Mouse (Mus musculus) embryonic facial prominence, embryonic 15.5 days (tissue): Measurements from ENCODE around the gene Mttp. TPM values are rescaled to one million over a fixed set of nuclear protein-coding genes. Genes with fewer than 3 reads are reported as not detected.
"Not testable (repeated sequence)": the region's sequence is repeated elsewhere in the genome, so short reads cannot be mapped to it uniquely, and the experiment has no call there.

Experiments used
- ATAC-seq: fragments of 200-750 bp; cut with Nextera tagmentation; 2 replicates; pipeline ENCODE4 v1.8.0; 2017; ENCODE audit warnings: low read depth, moderate TSS enrichment; ENCODE audit not compliant: insufficient number of reproducible peaks, low FRiP score, low TSS enrichment
- H3K27ac ChIP-seq: fragments of 300-500 bp; sonication (generic); replicated peaks from 2 replicates; pipeline ENCODE4 v1.5.1; 2015; ENCODE audit warnings: mild to moderate bottlenecking, inconsistent platforms
- H3K27me3 ChIP-seq: fragments of 300-500 bp; sonication (generic); 2 replicates; pipeline ENCODE4 v1.6.1; 2015; ENCODE audit warnings: inconsistent platforms
- H3K36me3 ChIP-seq: fragments of 300-500 bp; sonication (generic); 2 replicates; pipeline ENCODE4 v1.6.1; 2015; ENCODE audit warnings: mild to moderate bottlenecking, inconsistent platforms
- H3K4me1 ChIP-seq: fragments of 300-500 bp; sonication (generic); 2 replicates; pipeline ENCODE4 v1.6.1; 2015; ENCODE audit warnings: inconsistent platforms
- H3K4me2 ChIP-seq: fragments of 300-500 bp; sonication (generic); replicated peaks from 2 replicates; pipeline ENCODE4 v1.6.1; 2015; ENCODE audit warnings: mild to moderate bottlenecking, inconsistent platforms
- H3K4me3 ChIP-seq: fragments of 300-500 bp; sonication (generic); replicated peaks from 2 replicates; pipeline ENCODE4 v1.5.1; 2015; ENCODE audit warnings: mild to moderate bottlenecking, inconsistent platforms
- H3K9ac ChIP-seq: fragments of 300-500 bp; sonication (generic); 2 replicates; pipeline ENCODE4 v1.6.1; 2015; ENCODE audit warnings: inconsistent platforms
- H3K9me3 ChIP-seq: fragments of 300-500 bp; sonication (generic); replicated peaks from 2 replicates; pipeline ENCODE4 v1.6.1; 2016; ENCODE audit warnings: inconsistent platforms
- WGBS: fragments of 180-500 bp; shearing (Covaris S2); methylation state at CpG from one replicate; pipeline ENCODE4 v1.1.7; 2015; 5-methylcytosine and 5-hydroxymethylcytosine counted together
- polyA plus RNA-seq: library from polyadenylated mRNA; unstranded; fragments of >200 nt; fragmentation: Nextera tagmentation; extraction: Ambion mirVana; gene quantifications from 2 replicates; pipeline ENCODE4 v1.2.1, GENCODE M21; 2015

Mttp gene
- polyA plus RNA-seq, 1 experiment from 2014 or later, result 8.7 TPM

GRCm38 (mm10) chr3:138156651-138157050, 11.9 kb upstream of the Mttp start:
- H3K27me3 ChIP-seq, result no peaks in the 10 kb centered on the region
- H3K9me3 ChIP-seq, result no peaks in the 10 kb centered on the region
- no peak overlapping the region for H3K4me2 ChIP-seq
- 51% methylated on average over 10 of the region's 10 CpGs for WGBS
- peaks cover 10% of the 10 kb centered on the region for H3K36me3 ChIP-seq
- H3K9ac ChIP-seq, result no peak overlapping the region
- no peaks in the 10 kb centered on the region for H3K4me1 ChIP-seq
- H3K27ac ChIP-seq, result 0 out of 2 replicates have a peak overlapping the region, but pooled peaks have one; percentile 36
- H3K4me3 ChIP-seq, result no peak overlapping the region
- no peak for ATAC-seq

DNA sequence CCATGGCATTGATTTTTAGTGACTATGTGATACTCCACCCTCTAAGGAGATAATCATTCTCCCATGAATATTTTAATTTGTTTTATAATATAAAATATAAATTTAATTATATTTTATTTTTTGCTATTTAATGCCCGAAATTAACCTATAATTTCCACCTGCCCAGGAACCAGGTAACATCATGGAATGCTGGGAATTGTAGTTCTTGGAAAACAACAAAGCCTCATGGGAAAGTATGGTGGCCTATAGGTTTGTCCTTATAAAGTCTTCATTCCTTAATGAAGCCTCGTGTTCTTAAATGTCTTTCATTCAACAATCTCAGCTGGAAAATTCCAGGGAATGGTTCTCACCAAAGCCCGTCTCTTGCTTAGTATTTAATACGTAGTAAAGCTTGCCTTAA, 10.3 kb upstream of the Mttp start:
- no peak for ATAC-seq
- Histone ChIP-seq H3K4me3 (no peak overlapping the region), H3K36me3 (peaks cover 10% of the 10 kb centered on the region), H3K9ac (no peak overlapping the region), H3K4me2 (no peak overlapping the region), H3K27ac (no peak overlapping the region), H3K4me1 (no peaks in the 10 kb centered on the region), H3K27me3 (no peaks in the 10 kb centered on the region), H3K9me3 (no peaks in the 10 kb centered on the region)
- WGBS, result 89% methylated on average over 4 of the region's 4 CpGs

DNA sequence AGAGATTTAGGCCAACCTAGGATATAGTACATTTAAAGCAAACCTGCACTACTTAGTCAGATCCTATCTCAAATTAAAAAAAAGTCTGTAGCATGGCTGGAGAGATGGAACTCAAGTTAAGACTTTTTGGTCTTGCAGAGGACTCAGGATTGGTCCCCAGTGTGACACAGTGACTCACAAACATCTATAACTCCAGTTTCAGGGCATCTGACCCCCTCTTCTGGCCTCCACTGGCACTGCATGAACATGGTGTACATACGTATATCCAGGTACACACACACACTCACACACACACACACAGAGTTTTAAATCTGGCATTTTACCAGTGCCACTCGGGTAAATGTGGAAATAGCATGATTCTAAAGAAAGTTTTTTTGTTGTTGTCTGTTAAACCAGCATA, 4.0 kb upstream of the Mttp start:
- Histone ChIP-seq H3K4me3 (no peak overlapping the region), H3K36me3 (peaks cover 10% of the 10 kb centered on the region), H3K9ac (no peak overlapping the region), H3K4me1 (0 out of 2 replicates have a peak, but pooled peaks cover 2% of the 10 kb centered on the region), H3K9me3 (no peaks in the 10 kb centered on the region), H3K27ac (no peak overlapping the region), H3K4me2 (no peak overlapping the region), H3K27me3 (no peaks in the 10 kb centered on the region)
- no peak for ATAC-seq
- 89% methylated on average over 2 of the region's 2 CpGs for WGBS

DNA sequence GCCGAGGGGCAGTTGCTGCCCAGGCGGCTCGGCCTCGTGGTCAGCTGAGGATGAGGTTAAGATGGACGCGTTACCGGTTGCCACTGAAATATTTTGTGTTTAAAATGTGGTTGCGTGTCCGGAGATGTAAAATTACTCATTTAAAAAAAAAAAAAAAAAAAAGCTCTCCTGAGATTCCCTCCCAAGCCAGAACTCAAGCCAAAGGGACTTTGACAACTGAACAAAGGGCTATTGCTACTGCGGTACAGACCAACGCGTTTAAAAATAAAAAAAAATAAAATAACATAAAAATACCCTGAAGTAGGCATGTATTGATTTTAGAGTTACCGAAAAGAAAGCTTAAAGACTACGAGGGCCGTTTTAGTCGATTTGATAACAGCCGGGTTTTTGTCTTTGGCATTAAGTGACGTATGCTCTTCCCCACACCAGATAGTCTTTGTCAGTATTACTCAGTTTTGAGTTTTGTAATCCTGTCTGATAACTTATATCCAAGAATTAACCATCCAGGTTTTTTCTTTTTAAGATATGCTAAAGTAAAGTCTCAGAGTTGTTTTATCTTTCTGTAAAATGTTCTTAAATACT, 617 bp downstream of the Mttp start:
- Histone ChIP-seq H3K27ac (peak overlapping the region; percentile 100), H3K4me2 (peak overlapping the region; percentile 63), H3K9me3 (no peaks in the 10 kb centered on the region), H3K36me3 (no peaks in the 10 kb centered on the region), H3K4me1 (0 out of 2 replicates have a peak, but pooled peaks cover 2% of the 10 kb centered on the region), H3K9ac (peak overlapping the region; percentile 72), H3K27me3 (no peaks in the 10 kb centered on the region), H3K4me3 (peak overlapping the region; percentile 76)
- no peak for ATAC-seq
- under 1% methylated on average over 18 of the region's 18 CpGs for WGBS

DNA sequence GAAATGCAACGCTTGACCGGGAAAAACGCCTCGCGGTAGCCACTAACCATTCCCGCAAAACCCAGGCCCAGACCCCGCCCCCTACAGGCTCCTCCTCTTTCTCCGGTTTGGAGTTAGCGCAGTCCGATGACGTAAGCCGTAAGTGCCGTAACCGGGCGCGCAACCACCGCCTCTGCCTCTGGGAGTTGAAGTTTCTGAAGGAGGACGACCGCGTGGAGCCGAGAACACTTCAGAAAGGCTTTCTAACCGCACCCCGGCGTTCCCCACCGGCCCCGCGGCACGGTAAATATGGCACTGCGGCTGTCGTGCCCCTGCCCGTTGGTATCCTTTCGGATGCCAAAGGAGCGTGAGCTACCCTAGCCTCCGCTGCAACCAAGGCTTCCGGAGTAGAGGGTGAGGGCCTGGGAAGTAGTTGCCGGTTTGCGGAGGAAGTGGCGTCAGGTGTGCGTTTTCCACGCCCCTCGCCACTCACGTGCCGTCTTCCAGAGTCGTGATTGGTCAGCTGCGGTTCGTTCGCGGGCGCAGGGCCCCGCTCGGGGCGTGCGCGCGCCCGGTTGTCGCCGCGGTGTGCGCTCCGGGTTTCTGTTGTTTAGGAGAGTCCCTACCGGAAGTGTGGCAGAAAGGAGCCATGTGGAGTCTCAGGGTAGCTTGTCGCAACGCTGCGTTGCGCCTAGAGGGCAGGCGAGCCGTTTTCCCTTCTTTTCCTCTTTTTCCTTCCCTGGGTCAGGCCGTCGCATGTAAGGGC, 1.3 kb downstream of the Mttp start, which contains the start of gene Trmt10a:
Gene Trmt10a, plus strand, starts transcription at position 134 of the 745 bp plus-strand sequence.
- H3K36me3 ChIP-seq, result no peaks in the 10 kb centered on the region
- peak within 1 kb of the TSS; percentile 76 for H3K4me3 ChIP-seq
- peak within 1 kb of the TSS; percentile 63 for H3K4me2 ChIP-seq
- H3K9ac ChIP-seq, result peak within 1 kb of the TSS; percentile 72
- peak; percentile 98 for ATAC-seq
- peak within 1 kb of the TSS; percentile 100 for H3K27ac ChIP-seq
- WGBS, result under 1% methylated on average over 70 of the region's 70 CpGs
- H3K9me3 ChIP-seq, result no peaks in the 10 kb centered on the region
- no peaks in the 10 kb centered on the region for H3K27me3 ChIP-seq
- H3K4me1 ChIP-seq, result 0 out of 2 replicates have a peak, but pooled peaks cover 2% of the 10 kb centered on the region

- Histone ChIP-seq H3K4me2 (peak overlapping the region; percentile 63), H3K4me1 (0 out of 2 replicates have a peak, but pooled peaks cover 2% of the 10 kb centered on the region), H3K36me3 (no peaks in the 10 kb centered on the region), H3K27me3 (no peaks in the 10 kb centered on the region), H3K27ac (peak overlapping the region; percentile 100), H3K9ac (peak overlapping the region; percentile 45; the same call in 1 of the 2 replicates), H3K4me3 (peak overlapping the region; percentile 76), H3K9me3 (no peaks in the 10 kb centered on the region)
- no peak for ATAC-seq
- WGBS, result 3% methylated on average over 12 of the region's 12 CpGs
Measured at GRCm38 (mm10) chr3:138142733-138143314, 1.9 kb downstream of the Mttp start.

DNA sequence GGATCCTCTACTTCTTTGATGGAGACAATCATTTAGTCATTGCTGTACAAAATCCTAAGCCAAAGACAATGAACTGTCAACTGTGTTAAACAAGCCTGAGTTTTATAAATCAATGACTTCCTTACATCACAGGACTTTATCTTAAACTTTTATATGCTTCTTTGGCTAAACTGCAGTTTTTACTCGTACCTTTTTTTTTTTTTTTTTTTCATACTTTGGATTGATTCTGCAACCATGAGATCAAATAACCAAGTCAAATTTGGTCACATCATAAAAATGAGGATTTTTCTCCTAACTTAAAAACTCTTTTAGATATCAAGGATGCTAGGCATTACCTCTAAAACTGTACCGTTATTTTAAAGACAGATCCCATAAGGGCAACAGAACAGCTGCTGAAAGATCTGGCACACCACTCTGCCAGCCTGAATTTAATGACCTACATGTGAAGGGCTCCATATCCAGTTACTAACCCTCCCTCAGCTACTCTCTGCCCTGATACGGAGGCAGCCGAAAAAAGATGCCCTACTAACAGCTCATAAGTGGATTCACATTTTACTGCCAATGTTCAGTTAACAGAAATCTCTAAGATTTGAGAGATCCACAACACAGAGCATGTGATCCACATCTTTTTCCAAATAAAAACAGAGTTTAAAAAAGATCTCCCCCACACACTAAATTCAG, 2.6 kb downstream of the Mttp start:
- Histone ChIP-seq H3K4me1 (0 out of 2 replicates have a peak, but pooled peaks cover 2% of the 10 kb centered on the region), H3K27me3 (no peaks in the 10 kb centered on the region), H3K9ac (no peak overlapping the region), H3K36me3 (no peaks in the 10 kb centered on the region), H3K27ac (peak overlapping the region; percentile 68), H3K4me2 (peak overlapping the region; percentile 34), H3K9me3 (no peaks in the 10 kb centered on the region), H3K4me3 (peak overlapping the region; percentile 76)
- 31% methylated on average over 4 of the region's 4 CpGs for WGBS
- no peak for ATAC-seq

DNA sequence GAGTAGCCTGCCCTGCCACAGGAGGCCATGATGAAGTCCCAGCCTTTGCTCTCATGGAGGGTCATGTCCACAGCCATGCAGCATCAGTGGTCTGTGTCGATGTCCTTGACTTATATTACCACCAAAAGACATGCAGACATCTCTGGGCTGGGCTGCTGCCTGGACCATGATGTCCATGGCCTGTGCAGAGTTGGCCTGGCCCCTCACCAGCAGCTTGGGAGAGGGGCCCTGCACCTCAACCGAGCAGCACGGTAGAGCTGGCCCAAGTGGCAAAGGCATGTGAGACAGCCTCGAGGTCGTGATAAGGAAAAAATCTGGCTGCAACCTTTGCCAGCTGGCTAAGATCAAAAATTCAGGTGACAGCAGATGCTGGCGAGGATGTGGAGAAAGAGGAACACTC, 5.1 kb downstream of the Mttp start:
- Histone ChIP-seq H3K4me2 (no peak overlapping the region), H3K27ac (no peak overlapping the region), H3K9ac (no peak overlapping the region), H3K4me3 (no peak overlapping the region), H3K4me1 (0 out of 2 replicates have a peak, but pooled peaks cover 2% of the 10 kb centered on the region), H3K36me3 (no peaks in the 10 kb centered on the region), H3K27me3 (no peaks in the 10 kb centered on the region), H3K9me3 (no peaks in the 10 kb centered on the region)
- ATAC-seq, result no peak
- WGBS, result 96% methylated on average over 6 of the region's 6 CpGs

DNA sequence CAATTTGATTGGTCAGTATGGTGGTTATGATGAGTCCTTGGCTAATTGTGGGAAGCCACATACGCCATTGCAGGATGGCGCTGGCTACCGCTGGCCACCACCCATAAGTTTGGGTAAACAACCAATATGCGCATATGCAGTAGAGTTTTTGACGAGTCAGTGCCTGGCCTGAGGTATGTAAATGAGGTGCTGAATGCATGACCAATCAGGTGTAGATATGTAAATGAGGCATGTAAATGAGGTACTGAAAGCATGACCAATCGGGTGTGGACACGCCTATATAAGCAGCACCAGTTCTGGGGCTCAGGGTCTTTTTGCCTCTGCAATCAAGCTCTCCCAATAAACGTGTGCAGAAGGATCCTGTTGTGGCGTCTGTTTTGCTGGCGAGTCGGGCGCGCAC, 6.6 kb downstream of the Mttp start:
- 96% methylated on average over 13 of the region's 13 CpGs for WGBS
- not testable (repeated sequence) for H3K9me3 ChIP-seq, H3K4me2 ChIP-seq, ATAC-seq, H3K27me3 ChIP-seq, H3K4me3 ChIP-seq, H3K36me3 ChIP-seq, H3K27ac ChIP-seq, H3K4me1 ChIP-seq, H3K9ac ChIP-seq

GRCm38 (mm10) chr3:138134528-138134927, 10.2 kb downstream of the Mttp start:
- no peak overlapping the region for H3K4me3 ChIP-seq
- no peaks in the 10 kb centered on the region for H3K36me3 ChIP-seq
- H3K4me1 ChIP-seq, result no peaks in the 10 kb centered on the region
- WGBS, result 76% methylated on average over 1 of the region's 1 CpGs
- H3K27me3 ChIP-seq, result no peaks in the 10 kb centered on the region
- no peak for ATAC-seq
- no peak overlapping the region for H3K4me2 ChIP-seq
- H3K27ac ChIP-seq, result no peak overlapping the region
- H3K9me3 ChIP-seq, result no peaks in the 10 kb centered on the region
- H3K9ac ChIP-seq, result no peak overlapping the region

DNA sequence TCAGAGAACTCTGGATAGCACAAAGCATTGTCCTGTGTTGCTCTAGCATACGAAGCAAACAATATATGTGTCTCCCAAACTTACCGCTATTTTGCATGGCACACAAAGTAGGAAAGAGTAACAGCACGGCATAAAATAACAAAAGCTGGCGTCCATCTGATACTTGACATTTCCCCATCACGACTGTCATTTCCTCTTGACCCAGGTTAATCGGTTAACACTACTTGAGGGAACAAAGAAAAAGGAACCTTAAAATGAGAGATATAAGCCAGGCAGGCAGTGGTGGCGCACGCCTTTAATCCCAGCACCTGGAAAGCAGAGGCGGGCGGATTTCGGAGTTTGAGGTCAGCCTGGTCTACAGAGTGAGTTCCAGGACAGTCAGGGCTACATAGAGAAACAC, 10.9 kb downstream of the Mttp start:
- H3K27me3 ChIP-seq, result no peaks in the 10 kb centered on the region
- no peaks in the 10 kb centered on the region for H3K4me1 ChIP-seq
- H3K9me3 ChIP-seq, result no peaks in the 10 kb centered on the region
- no peak overlapping the region for H3K27ac ChIP-seq
- no peak for ATAC-seq
- no peaks in the 10 kb centered on the region for H3K36me3 ChIP-seq
- H3K9ac ChIP-seq, result no peak overlapping the region
- H3K4me2 ChIP-seq, result no peak overlapping the region
- no peak overlapping the region for H3K4me3 ChIP-seq
- WGBS, result 87% methylated on average over 11 of the region's 11 CpGs
